Mouse (Mus musculus): ENCODE data around the gene Arl5c. TPM values are rescaled to one million over a fixed set of nuclear protein-coding genes. Genes with fewer than 3 reads are reported as not detected.

Gene Arl5c
- polyA plus RNA-seq, 1 experiment from 2014 or later, result 9.9 TPM

- WGBS, result 74% methylated on average over 1 of the region's 1 CpGs
- Histone ChIP-seq H3K4me2 (ENCODE audit: low read depth, severe bottlenecking) (no peak overlapping the region), H3K9ac (ENCODE audit: low read length) (no peak overlapping the region), H3K27me3 (ENCODE audit: control insufficient read depth, insufficient read depth, low read length) (peaks cover 27% of the 10 kb centered on the region), H3K9me3 (ENCODE audit: control insufficient read depth, low read length) (no peaks in the 10 kb centered on the region), H3K36me3 (ENCODE audit: control insufficient read depth, insufficient read depth, low read length) (no peaks in the 10 kb centered on the region), H3K4me3 (ENCODE audit: low read depth, low read length) (no peak overlapping the region), H3K4me1 (ENCODE audit: control insufficient read depth, insufficient read depth, low read length) (peaks cover 19% of the 10 kb centered on the region), H3K27ac (replicated peaks; ENCODE audit: low read depth, low read length) (no peak overlapping the region)
- DNase-seq (ENCODE audit: low spot score) (no peak), ATAC-seq (ENCODE audit: insufficient number of reproducible peaks, low FRiP score, low TSS enrichment, low read depth) (no peak)
Observed at GRCm38 (mm10) chr11:97983983-97984382, 12.0 kb downstream of the Arl5c start.

- 91% methylated on average over 3 of the region's 3 CpGs for WGBS
- Histone ChIP-seq H3K36me3 (ENCODE audit: control insufficient read depth, insufficient read depth, low read length) (no peaks in the 10 kb centered on the region), H3K4me1 (ENCODE audit: control insufficient read depth, insufficient read depth, low read length) (peaks cover 19% of the 10 kb centered on the region), H3K27ac (replicated peaks; ENCODE audit: low read depth, low read length) (no peak overlapping the region), H3K9ac (ENCODE audit: low read length) (no peak overlapping the region), H3K27me3 (ENCODE audit: control insufficient read depth, insufficient read depth, low read length) (peaks cover 27% of the 10 kb centered on the region), H3K4me2 (ENCODE audit: low read depth, severe bottlenecking) (no peak overlapping the region), H3K4me3 (ENCODE audit: low read depth, low read length) (no peak overlapping the region), H3K9me3 (ENCODE audit: control insufficient read depth, low read length) (no peaks in the 10 kb centered on the region)
- DNase-seq (ENCODE audit: low spot score), result no peak
- no peak for ATAC-seq (ENCODE audit: insufficient number of reproducible peaks, low FRiP score, low TSS enrichment, low read depth)
Observed at GRCm38 (mm10) chr11:97983506-97983905, 12.5 kb downstream of the Arl5c start.

GRCm38 (mm10) chr11:97982721-97983120, 13.3 kb downstream of the Arl5c start:
- H3K4me1 ChIP-seq (ENCODE audit: control insufficient read depth, insufficient read depth, low read length), result peaks cover 19% of the 10 kb centered on the region
- H3K4me3 ChIP-seq (ENCODE audit: low read depth, low read length), result no peak overlapping the region
- H3K9me3 ChIP-seq (ENCODE audit: control insufficient read depth, low read length), result no peaks in the 10 kb centered on the region
- 88% methylated on average over 9 of the region's 9 CpGs for WGBS
- no peak overlapping the region for H3K4me2 ChIP-seq (ENCODE audit: low read depth, severe bottlenecking)
- no peak overlapping the region for H3K27ac ChIP-seq (replicated peaks; ENCODE audit: low read depth, low read length)
- H3K36me3 ChIP-seq (ENCODE audit: control insufficient read depth, insufficient read depth, low read length), result no peaks in the 10 kb centered on the region
- no peak for ATAC-seq (ENCODE audit: insufficient number of reproducible peaks, low FRiP score, low TSS enrichment, low read depth)
- no peak overlapping the region for H3K9ac ChIP-seq (ENCODE audit: low read length)
- peaks cover 27% of the 10 kb centered on the region for H3K27me3 ChIP-seq (ENCODE audit: control insufficient read depth, insufficient read depth, low read length)
- DNase-seq (ENCODE audit: low spot score), result no peak

- WGBS, result 10% methylated on average over 9 of the region's 9 CpGs
- Histone ChIP-seq H3K4me3 (ENCODE audit: low read depth, low read length) (no peak overlapping the region), H3K9ac (ENCODE audit: low read length) (no peak overlapping the region), H3K27ac (replicated peaks; ENCODE audit: low read depth, low read length) (peak overlapping the region; percentile 56; the same call in 1 of the 2 replicates), H3K4me1 (ENCODE audit: control insufficient read depth, insufficient read depth, low read length) (peaks cover 14% of the 10 kb centered on the region), H3K36me3 (ENCODE audit: control insufficient read depth, insufficient read depth, low read length) (no peaks in the 10 kb centered on the region), H3K4me2 (ENCODE audit: low read depth, severe bottlenecking) (no peak overlapping the region), H3K27me3 (ENCODE audit: control insufficient read depth, insufficient read depth, low read length) (peaks cover 11% of the 10 kb centered on the region), H3K9me3 (ENCODE audit: control insufficient read depth, low read length) (no peaks in the 10 kb centered on the region)
- ATAC-seq (ENCODE audit: insufficient number of reproducible peaks, low FRiP score, low TSS enrichment, low read depth), result no peak
- DNase-seq (ENCODE audit: low spot score), result peak; percentile 51
Observed at GRCm38 (mm10) chr11:97980531-97980966, 15.4 kb downstream of the Arl5c start.

- H3K36me3 ChIP-seq (ENCODE audit: control insufficient read depth, insufficient read depth, low read length), result no peaks in the 10 kb centered on the region
- no peak overlapping the region for H3K4me2 ChIP-seq (ENCODE audit: low read depth, severe bottlenecking)
- WGBS, result 53% methylated on average over 10 of the region's 10 CpGs
- peaks cover 5% of the 10 kb centered on the region for H3K27me3 ChIP-seq (ENCODE audit: control insufficient read depth, insufficient read depth, low read length)
- no peak for ATAC-seq (ENCODE audit: insufficient number of reproducible peaks, low FRiP score, low TSS enrichment, low read depth)
- no peak overlapping the region for H3K27ac ChIP-seq (replicated peaks; ENCODE audit: low read depth, low read length)
- H3K9ac ChIP-seq (ENCODE audit: low read length), result no peak overlapping the region
- no peak for DNase-seq (ENCODE audit: low spot score)
- H3K9me3 ChIP-seq (ENCODE audit: control insufficient read depth, low read length), result no peaks in the 10 kb centered on the region
- H3K4me3 ChIP-seq (ENCODE audit: low read depth, low read length), result no peak overlapping the region
- peaks cover 14% of the 10 kb centered on the region for H3K4me1 ChIP-seq (ENCODE audit: control insufficient read depth, insufficient read depth, low read length)
Observed at GRCm38 (mm10) chr11:97979824-97980495, 16.0 kb downstream of the Arl5c start.

GRCm38 (mm10) chr11:97978392-97978791, 17.6 kb downstream of the Arl5c start:
- no peak overlapping the region for H3K27ac ChIP-seq (replicated peaks; ENCODE audit: low read depth, low read length)

GRCm38 (mm10) chr11:97977797-97978196, 18.2 kb downstream of the Arl5c start:
- H3K27me3 ChIP-seq (ENCODE audit: control insufficient read depth, insufficient read depth, low read length), result no peaks in the 10 kb centered on the region
- no peak overlapping the region for H3K27ac ChIP-seq (replicated peaks; ENCODE audit: low read depth, low read length)
- no peak for DNase-seq (ENCODE audit: low spot score)
- no peaks in the 10 kb centered on the region for H3K36me3 ChIP-seq (ENCODE audit: control insufficient read depth, insufficient read depth, low read length)
- no peak overlapping the region for H3K4me2 ChIP-seq (ENCODE audit: low read depth, severe bottlenecking)
- no peak overlapping the region for H3K4me3 ChIP-seq (ENCODE audit: low read depth, low read length)
- whole genome bisulfite sequencing, result 76% methylated on average over 5 of the region's 5 CpGs
- no peak overlapping the region for H3K9ac ChIP-seq (ENCODE audit: low read length)
- ATAC-seq (ENCODE audit: insufficient number of reproducible peaks, low FRiP score, low TSS enrichment, low read depth), result no peak
- H3K9me3 ChIP-seq (ENCODE audit: control insufficient read depth, low read length), result no peaks in the 10 kb centered on the region
- peaks cover 14% of the 10 kb centered on the region for H3K4me1 ChIP-seq (ENCODE audit: control insufficient read depth, insufficient read depth, low read length)

More at GRCm38 (mm10) chr11:97978392-97978791, 17.6 kb downstream of the Arl5c start:
- no peak overlapping the region for H3K4me2 ChIP-seq (ENCODE audit: low read depth, severe bottlenecking)
- H3K4me3 ChIP-seq (ENCODE audit: low read depth, low read length), result no peak overlapping the region
- no peaks in the 10 kb centered on the region for H3K36me3 ChIP-seq (ENCODE audit: control insufficient read depth, insufficient read depth, low read length)
- DNase-seq (ENCODE audit: low spot score) (no peak), ATAC-seq (ENCODE audit: insufficient number of reproducible peaks, low FRiP score, low TSS enrichment, low read depth) (no peak)
- no peaks in the 10 kb centered on the region for H3K27me3 ChIP-seq (ENCODE audit: control insufficient read depth, insufficient read depth, low read length)
- H3K9ac ChIP-seq (ENCODE audit: low read length), result no peak overlapping the region
- no peaks in the 10 kb centered on the region for H3K9me3 ChIP-seq (ENCODE audit: control insufficient read depth, low read length)
- WGBS, result 87% methylated on average over 13 of the region's 13 CpGs
- peaks cover 14% of the 10 kb centered on the region for H3K4me1 ChIP-seq (ENCODE audit: control insufficient read depth, insufficient read depth, low read length)

- Histone ChIP-seq H3K9ac (ENCODE audit: low read length) (no peak overlapping the region), H3K27me3 (ENCODE audit: control insufficient read depth, insufficient read depth, low read length) (no peaks in the 10 kb centered on the region), H3K4me2 (ENCODE audit: low read depth, severe bottlenecking) (no peak overlapping the region), H3K4me3 (ENCODE audit: low read depth, low read length) (no peak overlapping the region), H3K4me1 (ENCODE audit: control insufficient read depth, insufficient read depth, low read length) (no peaks in the 10 kb centered on the region), H3K9me3 (ENCODE audit: control insufficient read depth, low read length) (no peaks in the 10 kb centered on the region), H3K36me3 (ENCODE audit: control insufficient read depth, insufficient read depth, low read length) (no peaks in the 10 kb centered on the region), H3K27ac (replicated peaks; ENCODE audit: low read depth, low read length) (no peak overlapping the region)
- no peak for ATAC-seq (ENCODE audit: insufficient number of reproducible peaks, low FRiP score, low TSS enrichment, low read depth)
- no peak for DNase-seq (ENCODE audit: low spot score)
- WGBS, result 81% methylated on average over 5 of the region's 5 CpGs
Observed at GRCm38 (mm10) chr11:97974746-97975145, 21.2 kb downstream of the Arl5c start.

GRCm38 (mm10) chr11:97974141-97974540, 21.8 kb downstream of the Arl5c start:
- Histone ChIP-seq H3K4me2 (ENCODE audit: low read depth, severe bottlenecking) (no peak overlapping the region), H3K4me3 (ENCODE audit: low read depth, low read length) (no peak overlapping the region), H3K36me3 (ENCODE audit: control insufficient read depth, insufficient read depth, low read length) (no peaks in the 10 kb centered on the region), H3K4me1 (ENCODE audit: control insufficient read depth, insufficient read depth, low read length) (no peaks in the 10 kb centered on the region), H3K27ac (replicated peaks; ENCODE audit: low read depth, low read length) (no peak overlapping the region), H3K9ac (ENCODE audit: low read length) (no peak overlapping the region), H3K9me3 (ENCODE audit: control insufficient read depth, low read length) (no peaks in the 10 kb centered on the region), H3K27me3 (ENCODE audit: control insufficient read depth, insufficient read depth, low read length) (no peaks in the 10 kb centered on the region)
- no peak for DNase-seq (ENCODE audit: low spot score)
- no peak for ATAC-seq (ENCODE audit: insufficient number of reproducible peaks, low FRiP score, low TSS enrichment, low read depth)
- 93% methylated on average over 5 of the region's 5 CpGs for WGBS
